9 mouse cellular contexts compared by ENCODE assay signal in genomic region chr2:181242314-181242665, GRCm38 (mm10). TPM values are rescaled to one million over a fixed set of nuclear protein-coding genes. Genes with fewer than 3 reads are reported as not detected.
DNase-seq lines count a peak whose midpoint lies in the region; ATAC-seq and TF ChIP-seq lines count a peak whose summit lies in the region.
"Had no signal": no experiment of that assay in that cellular context is flagged by ENCODE, and none has a peak within 500 bp of the region (broad histone marks: within the 10 kb centered on the region; RNA-seq: fewer than 3 reads in every experiment).

No protein-coding gene starts in this region.

- ATAC-seq in kidney, embryonic 15.5 days (replicated peaks; ENCODE audit: low FRiP score) = no peak
- ATAC-seq in heart, postnatal 0 days (ENCODE audit: insufficient read depth, low read depth) = peak; percentile 15; the same call in 1 of the 2 replicates
- ATAC-seq in liver, embryonic 14.5 days (ENCODE audit: insufficient read depth) = no peak

- no peak for DNase-seq in kidney, postnatal 10 days
- DNase-seq in heart, postnatal 0 days (ENCODE audit: low spot score) = no peak
- no peak for DNase-seq in liver, embryonic 14.5 days (ENCODE audit: low read depth in 3 of 3, low spot score in 3 of 3)
- no peak for DNase-seq in thymus, postnatal 0 days (ENCODE audit: low spot score)
- no peak for DNase-seq in spleen, adult 18-20 months
- DNase-seq in adrenal gland, postnatal 36 days = no peak
- DNase-seq: cerebellum, adult 2 months had no signal

- peaks cover 17% of the 10 kb centered on the region; the same call in 1 of the 2 replicates for H3K4me1 ChIP-seq in kidney, embryonic 15.5 days
- peaks cover 21% of the 10 kb centered on the region for H3K4me1 ChIP-seq in bone marrow macrophage, adult 2 months (ENCODE audit: control insufficient read depth, insufficient read depth, low read length)
- H3K4me1 ChIP-seq in heart, postnatal 0 days (ENCODE audit: control insufficient read depth, insufficient read depth) = 0 out of 2 replicates have a peak, but pooled peaks cover 9% of the 10 kb centered on the region
- peaks cover 3 to 17% of the 10 kb centered on the region in 2 experiments; a peak in 2 of 4 replicates for H3K4me1 ChIP-seq in liver, embryonic 14.5 days (replicated peaks; ENCODE audit: control insufficient read depth in 2 of 2, insufficient read depth in 2 of 2, low read length in 1 of 2)

- peak overlapping the region; percentile 59 for H3K4me3 ChIP-seq in kidney, embryonic 15.5 days (replicated peaks)
- peak overlapping the region; percentile 69 for H3K4me3 ChIP-seq in bone marrow macrophage, adult 2 months (ENCODE audit: insufficient read depth, low read length)
- peak overlapping the region; percentile 61 for H3K4me3 ChIP-seq in heart, postnatal 0 days (ENCODE audit: low read depth, low read length)
- peak overlapping the region in 1 of 2 experiments; percentile 74; a peak in 2 of 4 replicates for H3K4me3 ChIP-seq in liver, embryonic 14.5 days (ENCODE audit: insufficient read depth in 1 of 2, low read depth in 2 of 2, low read length in 2 of 2)

- TF ChIP-seq POLR2A in bone marrow macrophage, adult 2 months (IDR thresholded peaks at IDR 0.05; ENCODE audit: borderline replicate concordance, low read depth, low read length) = no peak

- H3K36me3 ChIP-seq in kidney, embryonic 15.5 days = 0 out of 2 replicates have a peak, but pooled peaks cover 6% of the 10 kb centered on the region
- H3K36me3 ChIP-seq in heart, postnatal 0 days (replicated peaks; ENCODE audit: control insufficient read depth, insufficient read depth, low read length) = peaks cover 9% of the 10 kb centered on the region; the same call in 1 of the 2 replicates
- H3K36me3 ChIP-seq in liver, embryonic 14.5 days (replicated peaks; ENCODE audit: control insufficient read depth, insufficient read depth, low read depth) = no peaks in the 10 kb centered on the region

- WGBS in kidney, embryonic 15.5 days = 70% methylated on average over 3 of the region's 3 CpGs
- 71% methylated on average over 3 of the region's 3 CpGs for WGBS in heart, postnatal 0 days
- WGBS in liver, embryonic 14.5 days (ENCODE audit: insufficient replicate concordance) = 54% methylated on average over 3 of the region's 3 CpGs

- TF ChIP-seq EP300 in heart, postnatal 0 days (IDR thresholded peaks at IDR 0.05; ENCODE audit: low read depth) = no peak
- TF ChIP-seq EP300 in liver, embryonic 14.5 days (IDR thresholded peaks at IDR 0.05; ENCODE audit: low read depth) = no peak

- H3K27me3 ChIP-seq in kidney, embryonic 15.5 days = no peaks in the 10 kb centered on the region
- no peaks in the 10 kb centered on the region for H3K27me3 ChIP-seq in heart, postnatal 0 days (ENCODE audit: control insufficient read depth, insufficient read depth, low read length)
- no peaks in the 10 kb centered on the region for H3K27me3 ChIP-seq in liver, embryonic 14.5 days (ENCODE audit: control insufficient read depth, insufficient read depth, low read length)

- peak overlapping the region; percentile 72 for H3K4me2 ChIP-seq in kidney, embryonic 15.5 days
- H3K4me2 ChIP-seq in heart, postnatal 0 days (ENCODE audit: low read depth, low read length) = peak overlapping the region; percentile 65
- peak overlapping the region; percentile 70 for H3K4me2 ChIP-seq in liver, embryonic 14.5 days (ENCODE audit: low read depth)

- no peak for TF ChIP-seq CTCF in bone marrow macrophage, adult 2 months (IDR thresholded peaks at IDR 0.05; ENCODE audit: low read depth, low read length)
- no peak for TF ChIP-seq CTCF in heart, postnatal 0 days (IDR thresholded peaks at IDR 0.05; ENCODE audit: low read depth)
- TF ChIP-seq CTCF in liver, embryonic 14.5 days (IDR thresholded peaks at IDR 0.05; ENCODE audit: low read depth) = no peak

- H3K9me3 ChIP-seq in kidney, embryonic 15.5 days (replicated peaks) = no peaks in the 10 kb centered on the region
- H3K9me3 ChIP-seq in heart, postnatal 0 days (replicated peaks; ENCODE audit: control insufficient read depth, low read length) = no peaks in the 10 kb centered on the region
- no peaks in the 10 kb centered on the region for H3K9me3 ChIP-seq in liver, embryonic 14.5 days (ENCODE audit: control insufficient read depth, low read length)

- H3K9ac ChIP-seq in kidney, embryonic 15.5 days = 0 out of 2 replicates have a peak overlapping the region, but pooled peaks have one; percentile 50
- peak overlapping the region; percentile 69; the same call in 1 of the 2 replicates for H3K9ac ChIP-seq in heart, postnatal 0 days (replicated peaks; ENCODE audit: low read depth, low read length)
- H3K9ac ChIP-seq in liver, embryonic 14.5 days (replicated peaks) = no peak overlapping the region; the same call in 1 of the 2 replicates

- no peak overlapping the region for H3K27ac ChIP-seq in kidney, embryonic 15.5 days
- no peak overlapping the region for H3K27ac ChIP-seq in bone marrow macrophage, adult 2 months (ENCODE audit: insufficient read depth, low read depth, low read length)
- no peak overlapping the region for H3K27ac ChIP-seq in heart, postnatal 0 days (ENCODE audit: low read depth)
- no peak overlapping the region for H3K27ac ChIP-seq in liver, embryonic 14.5 days

RNA-seq across cellular contexts. Expression of gene Helz2, which starts 0.5 kb away (rescaled TPM):
- 1.3 and 1.6 TPM in 2 replicates for polyA plus RNA-seq in kidney, embryonic 15.5 days (2015; fragmentation: Nextera tagmentation; extraction: Ambion mirVana)
- 11.2 and 13.3 TPM in 2 replicates for polyA plus RNA-seq in bone marrow macrophage, adult 2 months (2012; ENCODE audit: insufficient read depth, insufficient read length, missing spikeins)
- total RNA-seq in heart, postnatal 0 days (2014; rRNA removed; ENCODE audit: low replicate concordance) = 19.4 and 23.5 TPM in 2 replicates
- 0.74 and 0.90 TPM in 2 replicates for polyA plus RNA-seq in heart, postnatal 0 days (2015; fragmentation: Nextera tagmentation; extraction: Ambion mirVana)
- polyA plus RNA-seq in liver, embryonic 14.5 days (2012; rRNA removed) = 4.2 and 4.6 TPM in 2 replicates
- 1.6 and 2.0 TPM in 2 replicates for polyA plus RNA-seq in liver, embryonic 14.5 days (2014; fragmentation: Nextera tagmentation; extraction: Ambion mirVana)
- 5.0 TPM in 2 replicates for polyA plus RNA-seq in thymus, postnatal 0 days (2015; fragmentation: Nextera tagmentation; extraction: Ambion mirVana)
- total RNA-seq in adrenal gland, postnatal 36 days (2021) = 10 to 100 TPM; 19.3 to 28.7 TPM

RNA-seq across cellular contexts. Expression of gene Fndc11, which starts 22.5 kb away (rescaled TPM):
- 0.14 and 0.26 TPM in 2 replicates for polyA plus RNA-seq in kidney, embryonic 15.5 days (2015; fragmentation: Nextera tagmentation; extraction: Ambion mirVana)
- polyA plus RNA-seq in bone marrow macrophage, adult 2 months (2012; ENCODE audit: insufficient read depth, insufficient read length, missing spikeins) = not detected in 2 replicates
- total RNA-seq in heart, postnatal 0 days (2014; rRNA removed; ENCODE audit: low replicate concordance) = not detected in 2 replicates
- polyA plus RNA-seq in heart, postnatal 0 days (2015; fragmentation: Nextera tagmentation; extraction: Ambion mirVana) = not detected in 2 replicates
- polyA plus RNA-seq in liver, embryonic 14.5 days (2012; rRNA removed) = 0.22 and 0.25 TPM in 2 replicates
- 0.14 and 0.24 TPM in 2 replicates for polyA plus RNA-seq in liver, embryonic 14.5 days (2014; fragmentation: Nextera tagmentation; extraction: Ambion mirVana)
- 0.39 and 0.54 TPM in 2 replicates for polyA plus RNA-seq in thymus, postnatal 0 days (2015; fragmentation: Nextera tagmentation; extraction: Ambion mirVana)
- total RNA-seq in adrenal gland, postnatal 36 days (2021) = not detected
- polyA plus RNA-seq: cerebellum, adult 2 months had no signal

RNA-seq across cellular contexts. Expression of gene Srms, which starts 29.3 kb away (rescaled TPM):
- polyA plus RNA-seq in kidney, embryonic 15.5 days (2015; fragmentation: Nextera tagmentation; extraction: Ambion mirVana) = 0.24 and 0.45 TPM in 2 replicates
- not detected in 2 replicates for polyA plus RNA-seq in bone marrow macrophage, adult 2 months (2012; ENCODE audit: insufficient read depth, insufficient read length, missing spikeins)
- total RNA-seq in heart, postnatal 0 days (2014; rRNA removed; ENCODE audit: low replicate concordance) = 0.04 TPM in 1 of 2 replicates, not detected in the other
- 0.08 and 0.10 TPM in 2 replicates for polyA plus RNA-seq in heart, postnatal 0 days (2015; fragmentation: Nextera tagmentation; extraction: Ambion mirVana)
- 0.15 and 0.19 TPM in 2 replicates for polyA plus RNA-seq in liver, embryonic 14.5 days (2012; rRNA removed)
- polyA plus RNA-seq in liver, embryonic 14.5 days (2014; fragmentation: Nextera tagmentation; extraction: Ambion mirVana) = 0.22 and 0.39 TPM in 2 replicates
- 0.24 and 0.30 TPM in 2 replicates for polyA plus RNA-seq in thymus, postnatal 0 days (2015; fragmentation: Nextera tagmentation; extraction: Ambion mirVana)
- under 1 TPM; 0.53 to 0.66 TPM for total RNA-seq in adrenal gland, postnatal 36 days (2021)

RNA-seq across cellular contexts. Expression of gene Ptk6, which starts 39.7 kb away (rescaled TPM):
- polyA plus RNA-seq in kidney, embryonic 15.5 days (2015; fragmentation: Nextera tagmentation; extraction: Ambion mirVana) = 0.04 TPM in 1 of 2 replicates, not detected in the other
- not detected in 2 replicates for polyA plus RNA-seq in bone marrow macrophage, adult 2 months (2012; ENCODE audit: insufficient read depth, insufficient read length, missing spikeins)
- total RNA-seq in heart, postnatal 0 days (2014; rRNA removed; ENCODE audit: low replicate concordance) = not detected in 2 replicates
- polyA plus RNA-seq in heart, postnatal 0 days (2015; fragmentation: Nextera tagmentation; extraction: Ambion mirVana) = not detected in 2 replicates
- polyA plus RNA-seq in liver, embryonic 14.5 days (2012; rRNA removed) = 0.05 and 0.06 TPM in 2 replicates
- 0.05 TPM in 1 of 2 replicates, not detected in the other for polyA plus RNA-seq in liver, embryonic 14.5 days (2014; fragmentation: Nextera tagmentation; extraction: Ambion mirVana)
- polyA plus RNA-seq in thymus, postnatal 0 days (2015; fragmentation: Nextera tagmentation; extraction: Ambion mirVana) = 0.03 and 0.05 TPM in 2 replicates
- total RNA-seq in adrenal gland, postnatal 36 days (2021) = not detected

RNA-seq across cellular contexts. Expression of gene Gmeb2, which starts 45.5 kb away (rescaled TPM):
- polyA plus RNA-seq in kidney, embryonic 15.5 days (2015; fragmentation: Nextera tagmentation; extraction: Ambion mirVana) = 15.3 and 15.8 TPM in 2 replicates
- polyA plus RNA-seq in bone marrow macrophage, adult 2 months (2012; ENCODE audit: insufficient read depth, insufficient read length, missing spikeins) = 11.4 and 16.4 TPM in 2 replicates
- 13.4 and 13.5 TPM in 2 replicates for total RNA-seq in heart, postnatal 0 days (2014; rRNA removed; ENCODE audit: low replicate concordance)
- polyA plus RNA-seq in heart, postnatal 0 days (2015; fragmentation: Nextera tagmentation; extraction: Ambion mirVana) = 4.5 and 4.6 TPM in 2 replicates
- polyA plus RNA-seq in liver, embryonic 14.5 days (2012; rRNA removed) = 11.0 and 12.2 TPM in 2 replicates
- polyA plus RNA-seq in liver, embryonic 14.5 days (2014; fragmentation: Nextera tagmentation; extraction: Ambion mirVana) = 7.6 and 10.3 TPM in 2 replicates
- 11.8 and 14.1 TPM in 2 replicates for polyA plus RNA-seq in thymus, postnatal 0 days (2015; fragmentation: Nextera tagmentation; extraction: Ambion mirVana)
- total RNA-seq in adrenal gland, postnatal 36 days (2021) = 10 to 100 TPM; 14.5 to 22.0 TPM
